Mouse (Mus musculus) lung, postnatal 0 days (tissue): Measurements from ENCODE around the gene Creld2.

ENCODE experiments used
- CTCF ChIP-seq: IDR thresholded peaks from 2 replicates; pipeline ENCODE4 v1.5.1; 2016; ENCODE audit warnings: antibody characterized with exemption, mild to moderate bottlenecking
- EP300 ChIP-seq: IDR thresholded peaks from 2 replicates; pipeline ENCODE4 v1.6.1; 2016; ENCODE audit warnings: antibody characterized with exemption, mild to moderate bottlenecking, control low read depth

- TF ChIP-seq CTCF (no peak), EP300 (no peak)
Observed at GRCm38 (mm10) chr15:88848661-88849060, 29.2 kb downstream of the Creld2 start.
